Mouse (Mus musculus): ENCODE measurements around the gene Midn. TPM values are rescaled to one million over a fixed set of nuclear protein-coding genes. Genes with fewer than 3 reads are reported as not detected.

Gene Midn
- total RNA-seq, 2 experiments from 2014 or later = 74.3 to 98.7 TPM

DNA sequence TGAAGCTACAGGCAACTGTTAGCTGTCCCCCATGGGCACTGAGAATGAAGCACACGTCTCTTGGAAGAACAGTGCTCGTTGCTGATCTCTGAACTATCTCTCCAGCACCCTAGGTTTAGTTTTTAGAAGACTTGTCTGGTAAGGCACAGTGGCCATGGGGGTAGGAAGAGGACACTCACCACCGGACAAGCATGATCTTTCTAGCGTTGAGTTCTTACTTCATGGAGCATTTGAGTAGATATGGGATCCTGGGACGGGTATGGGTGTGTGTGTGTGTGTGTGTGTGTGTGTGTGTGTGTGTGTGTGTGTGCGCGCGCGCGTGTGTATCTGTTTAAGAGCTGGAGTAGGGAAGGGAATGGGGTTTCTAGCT lies 7.4 kb upstream of the Midn start, which contains the start of gene Cbarp:
TSS of gene Cbarp (minus strand) at position 170 of the 370 bp plus-strand sequence.
- no peak for DNase-seq (ENCODE audit: low spot score in 2 of 2)
- intact Hi-C loops (cut with DNase I) = no loop called here

DNA sequence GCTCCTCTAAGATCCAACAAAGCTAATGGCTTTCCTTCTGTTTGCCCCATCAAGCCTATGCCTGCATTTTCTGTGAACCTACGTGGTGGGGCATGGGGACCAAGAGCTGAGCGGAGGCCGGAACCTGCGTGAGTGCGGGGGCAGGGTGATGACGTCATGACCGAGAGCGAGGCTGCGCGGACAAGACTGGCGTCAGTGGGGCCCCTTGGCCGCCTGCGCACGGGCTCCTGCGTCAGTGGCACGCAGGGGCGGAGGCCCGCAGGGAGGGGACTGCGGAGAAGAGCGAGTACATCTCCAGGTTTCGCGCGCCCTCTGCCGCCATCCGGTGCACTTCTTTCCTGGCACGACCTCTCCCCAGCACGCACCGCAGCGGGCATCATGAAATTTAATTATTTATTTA lies 6.8 kb upstream of the Midn start:
- peak; percentile 97 to 99 for DNase-seq (ENCODE audit: low spot score in 2 of 2)
- intact Hi-C loops (cut with DNase I) = no loop called here

DNA sequence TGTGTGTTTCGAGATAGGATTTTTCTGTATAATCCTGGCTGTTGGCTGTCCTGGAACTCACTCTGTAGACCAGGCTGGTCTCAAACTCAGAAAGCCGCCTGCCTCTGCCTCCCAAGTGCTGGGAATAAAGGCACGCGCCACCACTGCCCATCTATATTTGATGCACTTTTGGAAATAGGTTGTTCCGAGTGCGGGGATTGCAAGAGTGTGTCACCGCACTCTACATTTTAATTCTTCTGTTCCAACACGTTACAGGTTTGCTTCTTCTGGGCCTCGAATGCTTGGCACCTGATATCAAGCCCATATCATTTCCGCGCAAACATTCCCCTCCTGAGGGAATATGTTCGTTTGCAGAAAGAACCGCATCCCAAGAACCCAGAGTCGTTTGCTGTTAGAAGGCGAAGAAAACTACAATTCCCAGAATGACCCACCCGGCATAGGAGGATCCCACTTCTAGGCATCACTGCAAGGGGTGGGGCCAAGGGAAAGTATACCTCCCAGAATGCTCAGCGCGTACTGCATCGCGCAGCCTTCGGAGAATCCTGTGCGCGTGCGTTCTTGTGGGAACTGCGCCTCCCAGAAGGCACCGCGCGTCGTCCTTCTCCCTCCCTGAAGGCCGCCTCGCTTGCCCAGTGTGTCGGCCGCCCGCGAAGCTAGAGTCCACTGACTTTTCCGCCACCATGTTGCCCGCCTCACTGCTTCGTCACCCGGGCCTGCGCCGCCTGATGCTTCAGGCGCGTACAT lies 6.1 kb upstream of the Midn start:
- peak; percentile 94 to 99 for DNase-seq (ENCODE audit: low spot score in 2 of 2)
- intact Hi-C loops (cut with DNase I) = loop anchor here (1.0 kb wide), 1 partner anchor 23 kb away; the partner anchor contains the start of gene Cirbp

DNA sequence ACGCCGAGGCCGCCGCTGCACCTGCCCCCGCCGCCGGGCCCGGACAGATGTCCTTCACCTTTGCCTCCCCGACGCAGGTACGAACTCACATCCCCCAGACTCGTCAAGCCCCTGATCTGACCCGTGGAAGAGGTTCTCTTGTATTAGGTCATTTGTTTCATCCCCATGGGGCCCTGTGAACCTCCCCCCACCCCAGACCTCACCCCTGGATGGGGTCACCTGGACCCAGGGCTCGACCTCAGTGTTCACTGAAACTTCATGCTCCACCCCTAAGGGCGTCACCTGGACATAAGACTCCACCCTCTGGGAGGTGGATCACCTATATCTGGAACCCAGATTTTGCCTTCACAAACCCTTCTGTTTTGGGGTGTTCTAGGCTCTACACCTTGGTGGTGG lies 5.5 kb upstream of the Midn start:
- intact Hi-C loops (cut with DNase I) = loop anchor here (1.0 kb wide), 1 partner anchor 23 kb away; the partner anchor contains the start of gene Cirbp
- no peak for DNase-seq (ENCODE audit: low spot score in 2 of 2)

DNA sequence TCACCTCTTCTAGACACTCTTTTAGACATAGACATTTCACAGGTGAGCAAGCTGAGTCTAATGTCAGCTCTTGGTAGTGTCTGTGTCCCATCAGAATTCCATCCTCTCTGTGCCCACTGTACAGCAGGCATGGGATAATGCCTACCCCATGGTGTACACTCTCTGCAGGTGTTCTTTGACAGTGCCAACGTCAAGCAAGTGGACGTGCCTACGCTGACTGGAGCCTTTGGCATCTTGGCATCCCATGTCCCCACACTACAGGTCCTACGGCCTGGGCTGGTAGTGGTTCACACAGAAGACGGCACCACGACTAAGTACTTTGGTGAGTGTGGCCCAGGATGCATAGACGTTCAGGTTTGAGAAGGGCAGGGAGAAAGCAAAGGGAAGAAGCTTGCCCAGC lies 4.4 kb upstream of the Midn start:
- no peak for DNase-seq (ENCODE audit: low spot score in 2 of 2)
- intact Hi-C loops (cut with DNase I) = no loop called here

DNA sequence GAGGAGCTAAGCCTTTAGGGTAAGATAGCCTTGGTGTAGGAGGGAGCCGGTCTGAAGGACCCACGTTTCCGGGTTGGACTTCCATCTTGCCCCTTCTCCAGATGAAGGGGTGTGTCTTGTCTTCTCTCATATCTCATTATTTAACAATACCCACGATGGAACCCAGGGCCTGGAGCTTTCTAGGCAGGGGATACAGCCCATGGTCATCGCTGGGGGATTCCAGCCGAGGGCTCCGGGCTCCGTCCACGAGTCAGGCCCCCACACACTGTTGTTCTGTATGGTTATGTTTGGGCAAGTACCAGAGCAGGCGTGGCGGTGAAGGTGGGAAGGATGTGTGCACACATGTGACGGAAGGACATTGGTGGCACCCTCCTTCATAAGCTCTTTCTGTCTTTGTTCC lies 3.9 kb upstream of the Midn start:
- no peak for DNase-seq (ENCODE audit: low spot score in 2 of 2)
- intact Hi-C loops (cut with DNase I) = no loop called here

DNA sequence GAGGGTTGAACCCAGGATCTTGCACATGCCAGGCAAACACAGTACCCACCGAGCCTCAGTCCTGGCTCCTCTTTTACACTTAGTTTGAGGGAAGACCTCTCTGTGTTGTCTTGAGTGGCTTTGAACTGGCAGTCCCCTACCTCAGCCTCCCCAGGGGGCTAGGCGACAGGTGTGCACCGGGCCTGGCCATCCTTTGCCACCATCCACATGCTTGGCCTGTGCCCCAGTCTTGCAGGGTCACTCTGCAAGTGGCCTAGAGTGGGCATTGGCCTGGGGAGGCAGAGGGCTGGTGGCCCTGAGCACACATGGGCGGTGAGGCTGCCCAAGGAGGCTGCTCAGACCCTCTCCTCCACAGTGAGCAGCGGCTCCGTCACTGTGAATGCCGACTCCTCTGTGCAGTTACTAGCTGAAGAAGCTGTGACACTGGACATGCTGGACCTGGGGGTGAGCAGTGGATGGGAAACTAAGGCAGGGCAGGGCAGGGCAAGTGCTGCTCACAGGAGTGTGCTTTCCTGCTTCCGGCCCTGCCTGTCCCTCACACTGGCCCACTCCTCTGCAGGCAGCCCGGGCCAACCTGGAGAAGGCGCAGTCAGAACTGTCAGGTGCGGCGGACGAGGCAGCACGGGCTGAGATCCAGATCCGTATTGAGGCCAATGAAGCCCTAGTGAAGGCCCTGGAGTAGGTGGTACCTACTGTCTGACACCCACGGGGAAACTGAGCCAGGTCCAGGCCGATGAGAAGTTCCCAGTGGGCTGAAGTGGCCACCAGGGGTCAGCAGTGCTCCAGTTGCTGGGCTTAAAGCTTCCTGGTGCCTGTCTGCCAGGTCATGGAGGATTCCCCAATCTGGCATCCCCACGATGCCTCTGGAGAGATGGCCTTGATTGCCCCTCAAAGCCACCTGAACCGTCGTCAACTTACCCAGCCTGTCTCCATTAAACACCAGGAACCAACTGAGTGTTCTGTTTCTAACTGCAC lies 2.9 kb upstream of the Midn start:
- peak in 1 of 2 experiments; percentile 79 for DNase-seq (ENCODE audit: low spot score in 2 of 2)
- intact Hi-C loops (cut with DNase I) = no loop called here

DNA sequence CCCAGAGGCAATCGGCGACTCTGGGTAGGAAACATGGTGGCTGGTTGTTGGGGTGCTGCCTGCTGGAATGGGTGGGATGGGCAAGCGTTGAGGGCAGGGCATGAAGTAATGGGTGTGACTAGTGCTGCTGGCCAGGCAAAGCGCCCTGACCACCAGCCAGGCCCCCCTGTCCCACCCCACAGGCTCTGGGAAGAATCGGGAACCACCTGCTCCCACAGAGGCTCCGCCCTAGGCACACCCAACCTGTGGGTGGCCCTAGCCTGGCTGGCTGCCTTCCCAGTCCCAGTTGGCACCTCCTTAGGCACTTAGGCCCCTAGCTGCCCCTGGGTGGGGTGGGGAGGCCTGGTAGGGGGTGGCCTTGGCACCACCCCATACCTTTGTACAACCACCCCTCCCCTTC lies 2.2 kb upstream of the Midn start:
- intact Hi-C loops (cut with DNase I) = no loop called here
- DNase-seq (ENCODE audit: low spot score in 2 of 2) = peak in 1 of 2 experiments; percentile 52

DNA sequence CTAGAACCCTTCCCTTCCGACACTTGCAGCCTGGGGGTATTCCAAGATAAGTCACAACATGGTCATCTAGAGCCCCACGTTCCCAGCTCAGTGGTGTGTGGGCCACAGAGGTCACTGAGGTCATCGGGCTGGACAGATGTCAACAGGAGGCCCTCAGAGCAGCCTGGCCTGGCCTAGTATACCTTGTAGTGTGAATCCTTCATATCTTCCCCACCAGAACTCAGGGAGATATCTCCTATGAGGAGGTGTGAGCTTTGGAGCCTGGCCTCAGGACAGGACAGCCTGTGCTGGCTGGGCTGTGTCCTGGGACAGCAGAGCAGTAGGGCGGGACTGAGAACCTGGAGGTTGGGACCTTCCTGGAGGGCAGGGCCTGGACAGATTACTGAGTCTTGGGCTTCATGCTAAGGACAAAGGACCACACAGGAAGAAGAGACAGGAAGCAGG lies 1.5 kb upstream of the Midn start:
- no peak for DNase-seq (ENCODE audit: low spot score in 2 of 2)

DNA sequence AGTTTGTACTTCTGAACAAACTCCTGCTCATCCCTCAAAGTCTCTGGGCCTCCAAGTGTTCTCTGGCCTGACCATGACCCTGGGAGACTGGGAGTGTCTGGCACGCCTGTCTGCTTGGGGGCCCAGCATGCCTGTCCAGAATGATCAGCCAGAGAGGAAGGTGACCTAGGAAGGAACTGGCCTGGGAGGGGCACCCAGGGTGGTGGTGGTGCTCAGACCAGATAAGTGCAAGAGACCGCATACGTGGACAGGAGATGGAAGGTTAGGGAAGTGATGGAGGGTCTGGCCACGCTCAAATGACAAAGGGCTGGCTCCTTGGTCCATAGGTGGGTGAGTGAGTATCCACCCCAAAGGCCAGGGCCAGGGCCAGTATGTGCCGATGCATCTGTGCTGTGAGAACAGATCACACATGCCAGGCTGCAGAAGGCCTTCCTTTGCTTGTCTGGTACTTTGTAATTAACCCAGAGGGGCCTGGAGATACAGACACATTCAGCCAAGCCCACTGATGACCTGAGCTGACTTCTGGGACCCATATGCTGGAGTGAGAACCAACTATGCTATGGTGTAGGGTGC lies 840 bp upstream of the Midn start:
- intact Hi-C loops (cut with DNase I) = no loop called here
- no peak for DNase-seq (ENCODE audit: low spot score in 2 of 2)

More for the DNA sequence above, 1.5 kb upstream of the Midn start:
- intact Hi-C loops (cut with DNase I) = no loop called here

DNA sequence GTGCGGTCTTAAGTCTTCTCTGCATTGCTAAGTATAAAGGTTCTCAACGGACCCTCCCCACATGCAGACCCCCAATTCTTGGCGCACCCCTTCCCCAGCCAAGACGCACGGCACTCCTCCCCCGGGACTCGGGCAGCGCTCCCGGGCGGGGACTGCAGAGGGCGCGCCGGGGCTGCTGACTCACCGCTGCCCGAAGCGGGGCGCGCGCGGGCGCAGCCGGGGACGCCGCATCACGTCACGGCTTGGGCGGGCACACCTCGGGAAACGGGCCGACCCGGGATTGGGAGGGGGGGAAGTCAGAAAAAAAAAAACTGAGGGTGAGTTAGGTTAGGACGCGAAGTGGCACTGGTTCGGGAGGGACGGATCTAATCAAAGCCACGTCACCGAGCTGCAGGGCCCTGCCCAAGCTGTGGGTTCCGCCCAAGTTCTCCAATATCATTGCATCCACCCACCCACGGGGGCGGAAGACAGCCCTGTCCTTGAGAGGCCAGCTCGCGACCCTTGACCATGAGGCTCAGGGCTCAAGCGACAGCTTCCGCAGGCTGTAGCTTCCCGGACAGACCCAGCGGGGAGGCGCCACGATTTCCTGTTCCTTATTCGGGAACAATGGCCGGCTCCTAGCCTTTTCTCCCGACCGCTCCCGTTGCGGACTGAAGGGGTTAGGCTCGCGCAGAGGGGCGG lies 678 bp downstream of the Midn start:
- intact Hi-C loops (cut with DNase I) = loop anchor here (1.0 kb wide), 2 partner anchors 9 to 17 kb away; partner anchors contain the start of gene Cirbp
- DNase-seq (ENCODE audit: low spot score in 2 of 2) = peak; percentile 95

DNA sequence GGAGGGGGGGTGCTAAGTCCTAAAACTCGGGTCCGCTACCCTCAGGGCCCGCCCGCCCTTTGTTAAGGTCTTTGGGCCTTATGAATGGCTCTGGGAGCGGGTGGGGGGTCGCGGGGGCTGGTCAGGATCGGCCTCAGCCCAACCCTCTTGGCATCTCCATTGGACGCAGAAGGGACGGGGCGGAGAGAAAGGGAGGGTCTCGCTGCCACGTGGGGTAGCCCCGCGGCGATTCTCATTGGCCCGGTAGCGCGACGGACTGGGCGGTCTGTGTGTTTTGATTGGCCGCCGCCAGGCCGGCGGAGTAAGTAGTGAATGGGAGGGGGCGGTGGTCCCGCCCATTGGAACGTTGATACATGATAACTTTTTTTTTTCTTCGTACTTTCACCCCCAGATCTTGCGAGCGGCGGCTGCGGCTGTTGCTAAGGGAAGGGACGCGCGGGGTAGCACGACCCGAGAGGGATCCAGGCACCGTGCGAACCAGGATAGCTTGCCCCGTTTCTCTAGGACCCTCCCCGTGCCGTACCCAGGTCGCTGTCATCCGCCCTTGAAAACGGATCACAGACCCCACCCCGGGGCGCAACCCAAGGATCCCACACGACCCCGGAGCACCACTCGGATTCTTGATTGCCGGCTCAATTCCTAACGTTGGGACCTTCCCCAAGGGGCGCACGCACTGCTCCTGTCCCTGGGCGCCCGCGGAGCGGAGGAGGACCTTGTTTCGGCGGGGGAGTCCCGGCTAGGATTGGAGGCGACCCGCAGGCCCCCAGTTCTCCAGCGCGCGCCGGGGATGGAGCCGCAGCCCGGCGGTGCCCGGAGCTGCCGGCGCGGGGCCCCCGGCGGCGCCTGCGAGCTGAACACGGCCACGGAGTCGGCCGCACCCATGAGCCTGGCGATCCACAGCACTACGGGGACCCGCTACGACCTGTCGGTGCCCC lies 1.5 kb downstream of the Midn start:
- intact Hi-C loops (cut with DNase I) = loop anchor here (1.0 kb wide), 1 partner anchor 8 kb away; no protein-coding TSS in a partner anchor
- peak; percentile 98 to 99 for DNase-seq (ENCODE audit: low spot score in 2 of 2)

DNA sequence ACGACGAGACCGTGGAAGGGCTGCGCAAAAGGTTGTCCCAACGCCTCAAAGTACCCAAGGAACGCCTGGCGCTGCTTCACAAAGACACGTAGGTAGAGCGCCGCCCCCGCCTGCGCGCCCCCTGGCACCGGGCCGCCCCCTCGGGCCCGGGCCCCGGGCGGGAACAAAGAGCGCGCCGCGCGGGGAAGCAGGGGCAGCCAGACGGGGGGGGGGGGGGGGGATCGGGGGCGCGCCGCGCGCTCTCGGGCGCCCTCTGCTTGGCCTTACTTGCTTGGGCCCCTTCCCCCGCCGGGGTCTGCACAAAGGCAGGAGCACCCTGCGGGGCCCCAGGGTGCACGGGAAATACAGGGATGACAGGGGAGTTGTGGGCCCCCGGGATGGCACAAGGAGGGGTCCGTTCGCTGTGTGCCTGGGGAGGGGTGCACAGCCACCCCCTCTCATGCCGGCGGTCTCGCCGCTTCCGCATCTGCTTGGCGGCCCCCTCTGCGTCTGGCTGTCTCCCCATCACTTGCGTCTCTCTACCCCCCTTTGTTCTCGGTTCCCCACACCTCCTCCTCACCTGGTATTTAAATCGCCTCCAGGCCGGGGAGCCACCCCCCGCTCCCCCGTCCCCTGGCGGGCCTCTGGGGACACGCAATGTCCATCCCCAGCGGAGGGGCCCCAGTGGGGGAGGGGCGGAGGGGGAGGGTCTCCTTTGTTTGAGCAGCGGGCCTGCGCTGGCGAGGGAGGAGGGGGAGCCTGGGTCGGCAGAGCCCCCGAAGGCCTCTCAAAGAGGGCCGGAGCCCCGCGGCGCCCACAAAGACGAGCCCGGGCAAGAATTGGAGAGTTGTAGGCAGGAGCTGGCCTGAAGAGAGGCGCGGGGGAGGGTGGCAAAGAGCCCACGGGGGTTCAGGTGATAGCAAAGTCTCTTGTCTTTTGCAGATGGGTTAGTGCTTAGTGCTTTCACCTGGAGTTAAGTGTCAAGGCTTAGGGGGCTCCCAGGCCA lies 2.4 kb downstream of the Midn start:
- DNase-seq (ENCODE audit: low spot score in 2 of 2) = peak in 1 of 2 experiments; percentile 56
- intact Hi-C loops (cut with DNase I) = no loop called here

DNA sequence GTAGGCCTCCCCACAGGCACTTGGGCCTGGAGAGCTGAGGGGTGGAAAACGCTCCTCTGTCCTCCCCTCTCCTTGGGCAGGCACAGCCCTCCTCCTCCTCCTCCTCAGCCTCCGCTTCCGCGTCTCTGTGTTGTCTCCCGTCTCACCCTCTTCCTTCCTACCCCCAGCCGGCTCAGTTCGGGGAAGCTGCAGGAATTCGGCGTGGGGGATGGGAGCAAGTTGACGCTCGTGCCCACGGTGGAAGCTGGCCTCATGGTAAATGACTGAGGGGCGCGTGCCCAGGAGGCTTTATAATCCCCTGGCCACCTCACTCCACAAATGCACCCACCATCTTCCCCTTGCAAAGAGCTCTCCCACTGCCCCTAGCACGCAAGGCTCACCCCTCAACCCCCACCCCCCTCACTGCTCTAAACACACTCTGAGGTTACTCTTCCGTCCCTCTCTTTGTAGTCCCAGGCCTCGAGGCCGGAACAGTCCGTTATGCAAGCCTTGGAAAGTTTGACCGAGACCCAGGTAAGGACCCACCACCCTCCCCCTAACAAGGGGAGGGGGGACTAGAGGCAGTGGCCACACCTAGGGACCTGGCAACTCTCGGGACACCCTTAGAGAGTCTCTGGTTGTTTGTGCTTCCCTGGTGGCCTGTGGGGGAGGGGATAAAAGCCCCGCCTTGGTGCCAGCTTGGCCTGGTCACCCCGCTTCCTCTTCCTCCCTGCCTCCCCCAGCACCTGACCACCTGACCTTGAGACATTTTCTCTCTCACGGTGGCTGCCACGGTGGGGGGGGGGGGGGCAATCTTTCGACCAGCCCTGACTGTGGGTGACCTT lies 3.4 kb downstream of the Midn start:
- intact Hi-C loops (cut with DNase I) = no loop called here
- DNase-seq (ENCODE audit: low spot score in 2 of 2) = peak in 1 of 2 experiments; percentile 74

DNA sequence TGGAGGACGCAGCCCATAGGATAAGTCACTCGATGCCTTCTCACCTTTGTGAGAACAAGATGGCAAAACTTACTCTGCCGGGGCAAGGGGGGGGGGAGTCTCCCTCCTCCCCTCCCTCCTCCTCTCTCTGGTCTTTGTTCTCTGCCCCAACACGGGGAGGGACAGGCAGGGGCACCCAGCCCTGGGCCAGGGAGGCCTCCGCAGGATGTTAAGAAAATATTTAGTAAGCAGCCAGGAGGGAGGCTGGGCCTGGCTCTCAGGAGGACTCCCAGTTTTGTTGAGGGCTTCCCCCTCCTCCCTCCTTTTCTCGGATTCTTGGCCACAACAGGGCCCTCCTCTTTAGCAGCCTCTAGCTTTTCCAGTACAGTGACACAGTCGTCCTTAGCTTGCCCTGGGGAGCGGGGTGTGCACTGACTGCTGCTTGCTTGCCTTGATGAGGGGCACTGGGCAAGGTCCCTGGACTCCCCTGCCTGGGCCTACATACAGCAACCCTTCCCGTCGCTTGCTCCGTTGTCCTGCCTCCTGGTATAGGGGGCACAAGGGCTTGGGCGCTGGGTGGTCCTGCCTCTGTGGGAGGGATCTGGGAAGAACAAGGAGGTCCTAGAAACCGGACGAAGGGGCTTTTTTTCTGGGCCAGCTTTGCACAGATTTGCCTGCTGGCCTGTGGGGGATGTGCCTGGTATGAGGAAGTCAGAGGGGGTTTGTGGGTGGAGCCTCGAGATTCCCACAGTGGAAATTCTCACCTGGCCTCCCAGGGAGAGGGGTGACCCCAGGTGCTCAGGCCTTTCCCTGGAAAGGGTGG lies 4.2 kb downstream of the Midn start:
- peak in 1 of 2 experiments; percentile 50 for DNase-seq (ENCODE audit: low spot score in 2 of 2)
- intact Hi-C loops (cut with DNase I) = no loop called here

DNA sequence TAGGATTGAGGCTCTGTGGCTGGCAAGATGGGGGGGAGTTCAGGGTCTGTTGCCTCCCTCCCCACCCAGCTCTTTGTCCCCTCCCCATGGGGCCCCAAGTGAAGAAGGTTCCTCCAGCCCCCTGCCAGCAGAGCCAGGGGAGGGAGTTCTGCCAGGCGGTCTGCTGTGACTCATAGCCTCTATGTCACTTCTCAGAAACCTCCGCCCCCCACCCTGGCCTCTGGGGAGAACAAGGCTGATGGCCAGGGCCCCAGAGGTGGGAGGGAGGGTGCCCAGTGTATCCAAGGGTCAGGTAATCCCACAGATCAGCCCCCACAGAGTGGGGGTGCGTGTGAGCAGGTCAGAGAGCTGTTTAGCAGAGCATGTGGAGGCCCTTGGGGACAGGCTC lies 4.8 kb downstream of the Midn start:
- no peak for DNase-seq (ENCODE audit: low spot score in 2 of 2)
- intact Hi-C loops (cut with DNase I) = no loop called here

Measured in left cerebral cortex, postnatal 25 days (tissue).